Mouse (Mus musculus): ENCODE data around the gene Pla2g10.

DNA sequence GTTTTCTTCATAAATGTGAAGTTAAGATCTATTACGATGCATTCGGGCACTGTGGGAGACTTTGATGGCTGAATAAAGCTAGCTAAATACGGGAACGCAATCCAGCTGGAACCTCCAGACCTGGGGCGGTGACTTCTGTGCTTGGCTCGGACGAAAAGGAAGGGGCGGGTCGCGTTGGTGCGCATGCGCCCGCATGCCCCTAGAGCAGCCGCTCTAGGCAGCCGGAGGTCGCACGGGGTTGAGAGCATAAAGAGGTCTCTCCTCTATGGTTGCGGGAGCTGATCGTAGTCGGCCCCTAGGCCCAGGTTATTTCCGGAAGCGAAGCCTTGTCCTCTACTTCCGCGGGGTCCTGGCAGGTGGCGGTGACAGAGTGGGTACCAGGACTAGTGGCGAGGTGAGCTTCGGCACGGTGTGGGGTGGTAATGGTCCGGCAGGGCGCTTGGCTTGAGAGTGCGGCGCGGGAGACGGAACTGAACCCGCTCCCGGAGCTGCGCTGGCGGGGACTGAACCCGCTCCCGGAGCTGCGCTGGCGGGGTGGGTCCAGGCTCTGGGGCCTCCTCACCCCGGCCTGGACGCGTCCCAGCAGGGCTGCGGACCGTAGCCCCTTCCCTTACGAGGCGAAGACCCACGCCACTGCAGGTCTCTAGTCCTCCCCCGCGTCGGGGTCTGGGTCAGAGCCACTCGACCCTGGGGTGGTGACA, 58.9 kb downstream of the Pla2g10 start, which contains the start of the genes Bfar and 3110001I22Rik:
- TF ChIP-seq POLR2A (IDR thresholded peaks at IDR 0.05; ENCODE audit: borderline replicate concordance, control insufficient read depth, low read depth, low read length), result peak; percentile 80
- peak; percentile 15; the same call in 1 of the 2 replicates for TF ChIP-seq CTCF (IDR thresholded peaks at IDR 0.05; ENCODE audit: control insufficient read depth, insufficient read depth, low read length)
